Mouse (Mus musculus) adrenal gland, postnatal 25 days (tissue): ENCODE results near the gene Arhgap15. TPM values are rescaled to one million over a fixed set of nuclear protein-coding genes. Genes with fewer than 3 reads are reported as not detected.

Experiments used
- DNase-seq: peaks from one replicate; pipeline ENCODE4 v3.0.0; 2021; ENCODE audit warnings: mixed read lengths
- total RNA-seq: library from RNA; stranded (reverse); gene quantifications from 2 replicates; pipeline ENCODE4 v1.2.3, GENCODE M21; 2021

Arhgap15 gene
- total RNA-seq, 1 experiment from 2014 or later: 2.2 TPM

DNA sequence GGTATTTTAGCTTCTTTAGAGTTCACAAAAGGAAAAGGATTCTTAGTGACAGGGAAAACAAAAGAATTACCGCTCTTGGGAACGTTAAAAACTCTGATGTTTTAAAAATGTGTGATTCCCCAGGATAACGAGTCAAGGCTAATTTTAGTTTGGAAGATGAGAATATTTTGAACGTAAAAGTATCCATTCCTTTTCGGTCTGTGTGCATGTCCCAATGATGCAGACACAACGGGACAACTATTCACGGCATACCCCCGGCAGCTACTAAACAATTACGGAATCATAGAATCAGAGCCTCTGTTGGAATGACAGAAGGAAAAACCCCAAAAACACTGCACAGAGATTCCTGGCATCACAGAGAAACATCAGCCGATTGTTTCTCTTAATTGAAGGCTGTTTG is 281.2 kb downstream of the Arhgap15 start:
- DNase-seq: no peak

- DNase-seq: no peak
These were observed 291.0 kb downstream of the Arhgap15 start for GRCm38 (mm10) chr2:44039522-44040203.

- no peak for DNase-seq
These were observed 295.5 kb downstream of the Arhgap15 start for GRCm38 (mm10) chr2:44044088-44044487.

- DNase-seq: no peak
These were observed 296.0 kb downstream of the Arhgap15 start for GRCm38 (mm10) chr2:44044634-44045033.

- DNase-seq: no peak
These were observed 296.6 kb downstream of the Arhgap15 start for GRCm38 (mm10) chr2:44045231-44045630.

- no peak for DNase-seq
These were observed 311.7 kb downstream of the Arhgap15 start for GRCm38 (mm10) chr2:44060306-44060705.

- DNase-seq: no peak
These were observed 312.1 kb downstream of the Arhgap15 start for GRCm38 (mm10) chr2:44060716-44061115.

GRCm38 (mm10) chr2:44065067-44065466 is 316.4 kb downstream of the Arhgap15 start:
- DNase-seq: peak; percentile 25

DNA sequence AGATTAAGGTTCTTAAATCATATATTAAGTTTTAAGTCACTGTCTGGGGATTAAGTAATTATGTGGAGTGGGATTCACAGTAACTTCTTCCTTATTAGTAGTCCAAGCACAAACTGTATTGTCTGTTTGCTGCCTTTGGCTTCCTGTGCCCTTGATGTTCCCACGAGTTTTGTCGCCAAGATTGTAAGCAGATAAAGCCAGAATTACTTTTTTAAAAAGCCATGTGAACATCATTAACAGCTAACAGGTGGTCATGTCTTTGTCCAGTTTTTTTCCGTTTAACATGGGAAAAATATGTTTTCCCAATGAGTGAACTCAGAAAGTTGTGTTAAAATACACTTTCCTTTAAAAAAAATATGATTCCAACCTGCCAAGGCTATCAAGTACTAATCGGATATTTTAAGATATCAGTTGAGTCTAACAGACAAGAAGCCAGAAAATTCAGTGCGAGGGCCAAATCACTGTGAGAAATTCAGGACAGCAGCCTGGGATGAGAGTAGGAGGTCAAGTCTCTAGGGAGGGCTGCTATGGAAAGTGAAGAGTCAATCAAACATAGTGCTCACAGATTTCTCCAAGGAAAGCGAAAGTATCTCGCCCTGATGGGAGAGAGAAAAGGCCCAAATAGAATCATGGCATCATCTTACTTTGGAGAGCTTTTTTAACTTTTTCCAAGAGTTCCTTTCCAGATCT is 319.7 kb downstream of the Arhgap15 start:
- no peak for DNase-seq

- DNase-seq: no peak
These were observed 320.3 kb downstream of the Arhgap15 start for GRCm38 (mm10) chr2:44068906-44069305.

- no peak for DNase-seq
These were observed 327.9 kb downstream of the Arhgap15 start for GRCm38 (mm10) chr2:44076570-44076969.

DNA sequence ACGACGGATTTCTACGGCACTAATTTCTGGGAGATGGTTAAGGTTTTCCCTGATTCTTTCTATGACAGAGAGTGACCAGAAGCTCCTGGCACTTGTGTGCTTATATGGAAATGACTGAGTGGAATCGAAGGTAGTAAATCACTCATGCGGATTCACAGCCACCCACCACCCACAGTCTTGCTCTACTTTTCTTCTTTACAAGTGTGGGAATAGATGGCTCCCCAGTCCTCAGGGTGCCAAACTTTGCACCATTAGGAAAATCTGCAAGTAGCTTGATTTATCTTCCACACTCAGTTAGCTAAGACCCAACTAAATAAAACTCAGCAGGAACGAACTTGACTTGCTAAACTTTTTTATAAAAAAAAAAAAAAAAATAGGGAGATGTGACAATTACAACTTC is 331.9 kb downstream of the Arhgap15 start:
- DNase-seq: no peak

DNA sequence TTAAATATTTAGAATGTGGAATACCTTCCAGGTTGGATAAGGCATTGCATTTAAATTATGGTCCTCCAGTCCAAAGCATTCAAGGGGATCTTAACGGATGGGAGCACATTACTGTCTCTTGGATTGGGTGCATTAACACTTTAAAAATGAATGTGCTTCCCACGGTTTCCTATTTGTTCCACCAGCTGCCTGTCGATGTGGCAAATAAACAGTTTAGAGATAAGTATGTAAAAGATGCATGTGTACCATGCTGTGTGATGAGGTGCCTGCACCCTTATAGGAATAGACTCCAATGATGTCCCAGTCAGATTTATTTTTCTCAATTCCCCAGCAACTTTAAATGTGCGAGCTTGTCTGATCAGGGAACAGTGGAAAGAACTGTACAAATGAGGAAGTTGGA is 332.6 kb downstream of the Arhgap15 start:
- DNase-seq: no peak

- DNase-seq: no peak
These were observed 335.8 kb downstream of the Arhgap15 start for GRCm38 (mm10) chr2:44084471-44084870.

DNA sequence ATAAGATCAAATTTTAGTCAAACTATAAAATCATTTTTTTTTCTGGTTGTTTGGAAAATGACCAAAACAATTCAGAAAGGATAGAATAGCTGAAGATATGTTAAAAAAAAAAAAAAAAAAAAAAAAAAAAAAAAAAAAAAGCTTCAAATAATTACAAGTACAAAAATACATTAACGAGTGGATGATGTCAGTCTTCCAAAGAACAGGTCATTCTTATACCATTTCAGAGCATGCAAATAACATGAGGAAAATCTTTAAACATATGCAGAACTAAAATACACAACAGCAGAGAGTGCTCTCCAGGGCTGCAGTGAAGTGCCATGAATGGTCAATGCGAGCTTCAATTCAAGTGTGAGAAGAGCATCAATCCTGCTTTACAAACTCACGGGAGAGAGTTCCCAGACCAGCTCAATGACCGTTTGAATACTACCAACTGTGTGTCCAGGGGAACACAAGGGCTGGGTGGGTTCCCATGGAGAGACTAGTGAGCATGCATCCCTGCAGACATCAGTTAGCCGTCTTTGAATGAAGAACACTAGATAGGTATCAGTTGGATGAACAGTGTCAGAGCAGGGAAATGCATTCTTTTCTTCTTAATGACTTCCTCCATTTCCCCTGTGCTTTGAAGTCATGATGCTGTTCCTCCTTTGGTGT is 337.9 kb downstream of the Arhgap15 start:
- no peak for DNase-seq

GRCm38 (mm10) chr2:44098552-44098951 is 349.9 kb downstream of the Arhgap15 start:
- DNase-seq: no peak

GRCm38 (mm10) chr2:44102351-44102750 is 353.7 kb downstream of the Arhgap15 start:
- DNase-seq: no peak

GRCm38 (mm10) chr2:44103321-44103720 is 354.7 kb downstream of the Arhgap15 start:
- no peak for DNase-seq

DNA sequence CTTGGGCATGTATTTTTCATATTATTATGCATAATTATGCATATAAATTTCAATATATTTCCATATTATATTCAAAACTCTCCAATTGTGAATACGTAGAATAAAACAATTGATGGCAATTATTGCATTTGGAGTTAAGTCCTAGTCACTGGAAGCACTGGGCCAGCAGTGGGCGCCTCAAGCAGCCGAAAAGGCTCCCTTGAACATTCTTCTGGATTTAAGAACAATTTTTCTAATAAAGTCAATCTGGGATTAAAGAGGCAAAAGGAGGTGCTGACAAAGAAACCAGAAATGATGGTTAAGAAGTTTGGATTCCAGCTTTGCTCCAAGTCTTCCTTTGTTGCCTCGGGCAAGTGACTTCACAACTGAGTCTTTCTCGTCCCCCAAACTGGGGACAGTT is 355.1 kb downstream of the Arhgap15 start:
- peak; percentile 8 for DNase-seq

DNA sequence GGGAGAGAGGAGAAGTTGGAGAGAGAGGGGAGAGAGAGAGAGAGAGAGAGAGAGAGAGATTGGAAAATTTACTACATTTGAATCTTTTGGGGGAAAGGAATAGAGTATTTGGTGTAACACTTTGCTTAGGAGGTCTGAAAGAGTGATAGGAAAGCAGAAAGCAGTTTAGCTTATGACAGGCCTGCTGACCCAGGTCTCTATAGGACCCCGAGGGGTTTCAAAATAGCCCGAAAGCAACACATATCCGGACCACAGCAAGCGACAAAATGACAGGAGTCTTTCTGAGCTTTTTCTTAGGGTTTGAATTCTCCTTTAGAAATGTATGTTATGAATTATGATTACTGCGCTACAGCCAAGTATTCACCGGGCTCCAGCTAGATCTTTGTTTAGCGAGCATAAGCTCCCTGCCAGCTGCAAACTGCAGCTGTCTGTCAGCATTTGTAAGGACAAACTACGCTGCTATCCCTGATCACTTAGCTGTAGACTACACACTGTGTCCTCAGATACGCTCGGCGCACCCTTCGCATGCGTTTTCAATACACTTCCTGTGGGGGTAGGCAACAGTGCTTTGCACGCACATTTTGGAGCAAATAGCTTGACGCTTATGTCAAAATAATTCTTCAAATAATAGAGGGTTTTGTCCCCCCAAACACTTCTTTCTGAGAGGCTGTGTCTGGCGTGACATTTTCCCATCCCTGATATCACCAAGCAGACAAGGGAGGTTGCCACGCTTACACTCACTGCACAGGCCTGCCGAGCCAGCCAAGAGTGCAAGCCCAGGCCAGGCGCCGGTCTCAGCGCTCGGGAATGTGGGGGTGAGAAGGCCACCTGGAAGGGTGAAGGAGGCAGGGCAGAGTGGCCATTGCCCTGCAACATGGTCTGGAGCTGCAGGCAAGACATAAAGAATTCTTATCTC is 355.9 kb downstream of the Arhgap15 start:
- DNase-seq: peak; percentile 7

DNA sequence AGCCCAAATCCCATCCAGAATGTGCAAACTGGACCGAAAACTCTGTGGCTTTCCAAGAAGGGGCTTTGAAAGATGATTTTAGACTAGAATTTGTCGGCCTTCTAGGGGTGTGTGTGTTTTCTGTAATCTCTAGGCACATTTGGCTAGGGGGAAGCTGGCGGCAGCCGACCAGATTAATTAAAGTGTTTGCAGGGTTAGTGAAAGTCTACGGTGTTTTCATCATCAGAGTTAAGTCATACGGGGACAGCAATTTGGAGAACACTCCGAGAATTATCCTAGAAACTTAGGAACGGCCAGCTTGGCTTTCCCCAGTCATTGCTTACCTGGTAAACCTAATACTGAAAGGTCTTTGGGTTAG is 356.6 kb downstream of the Arhgap15 start:
- no peak for DNase-seq

DNA sequence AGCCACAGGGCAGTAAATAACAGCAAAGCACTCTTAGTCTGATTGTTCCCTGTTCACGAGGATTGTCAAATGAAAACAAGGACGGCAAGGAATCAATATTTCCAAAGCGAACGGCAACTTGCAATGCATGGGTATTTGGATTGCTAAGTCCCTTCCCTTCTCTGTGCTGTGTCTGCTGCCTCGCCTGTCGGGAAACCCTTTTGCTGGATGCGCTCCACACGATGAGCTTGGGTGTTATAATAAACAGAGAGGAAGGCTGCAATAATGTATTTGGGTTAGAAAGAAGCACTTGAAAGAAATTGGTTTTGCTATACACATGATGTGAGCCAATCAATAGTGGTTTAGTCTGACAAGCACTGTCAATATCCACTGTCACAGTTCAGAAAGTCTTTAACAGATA is 357.7 kb downstream of the Arhgap15 start:
- DNase-seq: no peak
